Mouse (Mus musculus) G1E (cell line): ENCODE results near the gene Adck1.

Source experiments
- CTCF ChIP-seq: IDR thresholded peaks from 2 replicates; pipeline ENCODE4 v1.5.1; 2012; ENCODE audit warnings: low read depth, low read length, inconsistent platforms, mixed read lengths
- GATA1 ChIP-seq: IDR thresholded peaks from 2 replicates; pipeline ENCODE4 v1.6.1; 2012; ENCODE audit warnings: borderline replicate concordance, low read length, inconsistent platforms, mixed read lengths

- TF ChIP-seq CTCF = no peak
- TF ChIP-seq GATA1 = no peak
These were observed 6.1 kb upstream of the Adck1 start for GRCm38 (mm10) chr12:88354182-88354702.
